8 mouse cellular contexts compared by ENCODE assay signal in the genomic region with DNA sequence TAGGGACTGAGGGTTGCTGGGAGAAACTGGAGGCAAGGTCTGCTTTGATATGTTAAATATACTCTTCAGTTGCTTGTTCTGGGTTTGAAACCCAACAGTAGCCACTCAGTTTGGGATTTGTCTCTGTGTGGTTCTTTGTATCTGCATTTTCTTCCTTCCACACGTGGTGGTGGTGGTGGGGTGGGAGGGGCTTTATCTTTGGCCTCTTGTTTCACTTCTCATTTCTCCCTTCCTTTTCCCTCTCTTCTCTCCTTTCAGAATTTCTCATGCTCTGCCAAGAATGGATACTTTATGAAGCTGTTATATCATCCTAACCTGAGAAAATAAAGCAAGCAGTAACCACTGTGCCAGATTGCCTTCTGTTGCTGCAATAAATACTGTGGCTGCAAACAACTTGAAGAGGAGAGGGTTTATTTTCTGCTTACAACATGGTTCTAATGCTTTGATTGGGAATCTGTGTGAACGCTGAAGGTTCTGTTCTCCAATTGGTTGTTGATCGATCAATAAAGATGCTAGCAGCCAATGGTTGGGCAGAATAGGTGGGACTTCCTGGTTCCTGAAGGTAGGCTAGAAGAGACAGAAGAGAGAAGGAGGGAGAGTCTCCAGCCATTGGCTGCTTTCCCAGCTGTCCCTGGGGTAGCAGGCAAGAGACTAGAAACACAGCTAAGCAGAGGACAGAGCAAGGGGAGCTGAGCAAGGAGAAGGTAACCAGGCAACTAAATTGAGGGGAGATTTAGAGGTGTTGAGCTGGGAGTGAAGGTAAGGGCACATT.
A peak's percentile ranks its signal among the peaks of the same experiment; 100 is the strongest.
DNase-seq lines count a peak whose midpoint lies in the region; ATAC-seq and TF ChIP-seq lines count a peak whose summit lies in the region.

No protein-coding gene starts in this region.

- intact Hi-C loops in gastrocnemius, postnatal 14 days (cut with DNase I; ENCODE audit: low total_unique reads): no loop called here

- WGBS in liver, embryonic 15.5 days (ENCODE audit: insufficient replicate concordance): 42% methylated on average over 3 of the region's 3 CpGs

- peak overlapping the region; percentile 71 for H3K4me3 ChIP-seq in testis, adult 2 months (ENCODE audit: control insufficient read depth, low read depth, low read length)
- H3K4me3 ChIP-seq in liver, embryonic 15.5 days (replicated peaks): 0 out of 2 replicates have a peak overlapping the region, but pooled peaks have one; percentile 20

- H3K9ac ChIP-seq in liver, embryonic 15.5 days: no peak overlapping the region

- H3K9me3 ChIP-seq in liver, embryonic 15.5 days (replicated peaks): no peaks in the 10 kb centered on the region

- no peak overlapping the region; the same call in 1 of the 2 replicates for H3K27ac ChIP-seq in testis, adult 2 months (ENCODE audit: control insufficient read depth, insufficient read depth, low read depth, low read length)
- no peak overlapping the region; the same call in 1 of the 2 replicates for H3K27ac ChIP-seq in liver, embryonic 15.5 days (replicated peaks)

- H3K4me1 ChIP-seq in testis, adult 2 months (ENCODE audit: control insufficient read depth, insufficient read depth, low read length): peaks cover 13% of the 10 kb centered on the region
- H3K4me1 ChIP-seq in liver, embryonic 15.5 days (replicated peaks): no peaks in the 10 kb centered on the region

- H3K4me2 ChIP-seq in liver, embryonic 15.5 days: no peak overlapping the region

- H3K27me3 ChIP-seq in testis, adult 2 months (ENCODE audit: control insufficient read depth, insufficient read depth, low read length): no peaks in the 10 kb centered on the region
- no peaks in the 10 kb centered on the region for H3K27me3 ChIP-seq in liver, embryonic 15.5 days

- no peak for TF ChIP-seq CTCF in testis, adult 2 months (IDR thresholded peaks at IDR 0.05; ENCODE audit: control insufficient read depth, insufficient read depth, insufficient replicate concordance, low read depth, low read length)

- no peak for TF ChIP-seq POLR2A in testis, adult 2 months (IDR thresholded peaks at IDR 0.05; ENCODE audit: control insufficient read depth, low read depth, low read length)

- H3K36me3 ChIP-seq in testis, adult 2 months (ENCODE audit: control insufficient read depth, insufficient read depth, low read length): no peaks in the 10 kb centered on the region
- no peaks in the 10 kb centered on the region for H3K36me3 ChIP-seq in liver, embryonic 15.5 days (replicated peaks)

- peak; percentile 50 for DNase-seq in adrenal gland, adult 2 months
- DNase-seq in adrenal gland, postnatal 4 days (ENCODE audit: low spot score in 2 of 2): no peak
- DNase-seq in testis, postnatal 10 days (ENCODE audit: low spot score): no peak
- peak; percentile 15 for DNase-seq in gastrocnemius, postnatal 14 days
- DNase-seq in spleen, adult 12 weeks (ENCODE audit: low spot score): peak; percentile 31
- no peak for DNase-seq in retina, postnatal 1 day

- no peak for ATAC-seq in liver, embryonic 15.5 days (ENCODE audit: insufficient read depth)

Comparison
In these comparisons a context has a peak if more than half of its experiments do, and no peak if none do; other contexts are left out.
1. DNase-seq: peak in adrenal gland, adult 2 months (single experiment), gastrocnemius, postnatal 14 days (single experiment) and spleen, adult 12 weeks (single experiment); none in adrenal gland, postnatal 4 days (0 of 2), testis, postnatal 10 days (single experiment) and retina, postnatal 1 day (single experiment).